Mouse (Mus musculus) brown adipose tissue, adult 24 weeks (tissue): ENCODE measurements around the gene Abcb11. TPM values are rescaled to one million over a fixed set of nuclear protein-coding genes. Genes with fewer than 3 reads are reported as not detected.

ENCODE experiments used
- polyA plus RNA-seq: library from polyadenylated mRNA; stranded (reverse); fragments of >200 nt; gene quantifications from 2 replicates; pipeline ENCODE4 v1.2.4, GENCODE M21; 2012; ENCODE audit not compliant: missing spikeins, insufficient read depth, insufficient read length

The Abcb11 gene
- polyA plus RNA-seq, 1 experiment, result not detected

Other genes with a start within 250 kb of the Abcb11 start
- 3.3 and 3.6 TPM in 2 replicates for gene Nostrin, start 206.8 kb downstream of the Abcb11 start, polyA plus RNA-seq
- gene Spc25, start 136.4 kb downstream of the Abcb11 start, polyA plus RNA-seq, result 1.3 TPM in 1 of 2 replicates, not detected in the other
- gene G6pc2, start 131.5 kb downstream of the Abcb11 start, polyA plus RNA-seq, result not detected in 2 replicates
- 4.6 and 8.4 TPM in 2 replicates for gene Dhrs9, start 37.8 kb upstream of the Abcb11 start, polyA plus RNA-seq
- not detected in 2 replicates for gene Lrp2, start 243.4 kb upstream of the Abcb11 start, polyA plus RNA-seq